Mouse (Mus musculus) embryonic facial prominence, embryonic 14.5 days (tissue): ENCODE data around the gene Zbtb22. TPM values are rescaled to one million over a fixed set of nuclear protein-coding genes. Genes with fewer than 3 reads are reported as not detected.

Experiments
- ATAC-seq: fragments of 200-750 bp; cut with Nextera tagmentation; 2 replicates; pipeline ENCODE4 v1.8.0; 2017; ENCODE audit warnings: low read depth, moderate number of reproducible peaks, moderate TSS enrichment
- DNase-seq: peaks from one replicate; pipeline ENCODE4 v3.0.0-alpha.2; 2015; ENCODE audit warnings: low spot score
- H3K27ac ChIP-seq: fragments of 300-500 bp; sonication (generic); replicated peaks from 2 replicates; pipeline ENCODE4 v1.5.1; 2014; ENCODE audit warnings: low read depth, mild to moderate bottlenecking, low read length, moderate library complexity
- H3K27me3 ChIP-seq: fragments of 300-500 bp; sonication (generic); replicated peaks from 2 replicates; pipeline ENCODE4 v1.6.1; 2014; ENCODE audit warnings: low read length; ENCODE audit not compliant: control insufficient read depth, insufficient read depth
- H3K36me3 ChIP-seq: fragments of 300-500 bp; sonication (generic); 2 replicates; pipeline ENCODE4 v1.6.1; 2014; ENCODE audit warnings: low read length, mixed read lengths; ENCODE audit not compliant: control insufficient read depth, insufficient read depth
- H3K4me1 ChIP-seq: fragments of 300-500 bp; sonication (generic); 2 replicates; pipeline ENCODE4 v1.6.1; 2014; ENCODE audit warnings: antibody characterized with exemption, low read length; ENCODE audit not compliant: control insufficient read depth, insufficient read depth
- H3K4me2 ChIP-seq: fragments of 300-500 bp; sonication (generic); 2 replicates; pipeline ENCODE4 v1.6.1; 2014; ENCODE audit warnings: low read depth, mild to moderate bottlenecking, low read length, moderate library complexity, mixed read lengths
- H3K4me3 ChIP-seq: fragments of 300-500 bp; sonication (generic); 2 replicates; pipeline ENCODE4 v1.5.1; 2014; ENCODE audit warnings: low read depth, mild to moderate bottlenecking, low read length
- H3K9ac ChIP-seq: fragments of 300-500 bp; sonication (generic); 2 replicates; pipeline ENCODE4 v1.6.1; 2014; ENCODE audit warnings: low read depth, mild to moderate bottlenecking, low read length, moderate library complexity, mixed read lengths
- H3K9me3 ChIP-seq: fragments of 300-500 bp; sonication (generic); 2 replicates; pipeline ENCODE4 v1.6.1; 2016; ENCODE audit warnings: low read length; ENCODE audit not compliant: control insufficient read depth
- WGBS: fragments of 180-500 bp; shearing (Covaris S2); extraction: QIAGEN DNeasy Blood & Tissue Kit; methylation state at CpG from one replicate; pipeline ENCODE4 v1.1.7; 2014; 5-methylcytosine and 5-hydroxymethylcytosine counted together
- polyA plus RNA-seq: library from polyadenylated mRNA; unstranded; fragments of >200 nt; fragmentation: Nextera tagmentation; extraction: Ambion mirVana; gene quantifications from 2 replicates; pipeline ENCODE4 v1.2.1, GENCODE M21; 2014

Gene Zbtb22
- polyA plus RNA-seq, 1 experiment from 2014 or later, result 8.9 TPM

GRCm38 (mm10) chr17:33924577-33925283 lies 9.0 kb downstream of the Zbtb22 start:
- no peak overlapping the region for H3K4me3 ChIP-seq
- DNase-seq (no peak), ATAC-seq (no peak)
- H3K4me2 ChIP-seq, result no peak overlapping the region
- H3K9me3 ChIP-seq, result no peaks in the 10 kb centered on the region
- H3K27me3 ChIP-seq, result no peaks in the 10 kb centered on the region
- 87% methylated on average over 7 of the region's 10 CpGs for WGBS
- H3K36me3 ChIP-seq, result peaks cover 16% of the 10 kb centered on the region
- no peak overlapping the region for H3K9ac ChIP-seq
- H3K27ac ChIP-seq, result no peak overlapping the region
- H3K4me1 ChIP-seq, result peaks cover 5% of the 10 kb centered on the region

- Histone ChIP-seq H3K27me3 (no peaks in the 10 kb centered on the region), H3K9me3 (no peaks in the 10 kb centered on the region), H3K9ac (no peak overlapping the region), H3K4me2 (no peak overlapping the region), H3K36me3 (peaks cover 16% of the 10 kb centered on the region), H3K27ac (no peak overlapping the region), H3K4me1 (peaks cover 5% of the 10 kb centered on the region), H3K4me3 (no peak overlapping the region)
- DNase-seq (no peak), ATAC-seq (no peak)
- 86% methylated on average over 21 of the region's 21 CpGs for WGBS
Observed at GRCm38 (mm10) chr17:33925406-33926116, 9.9 kb downstream of the Zbtb22 start.

GRCm38 (mm10) chr17:33926207-33926932 lies 10.7 kb downstream of the Zbtb22 start:
- no peaks in the 10 kb centered on the region for H3K27me3 ChIP-seq
- H3K4me1 ChIP-seq, result peaks cover 8% of the 10 kb centered on the region
- no peaks in the 10 kb centered on the region for H3K9me3 ChIP-seq
- peaks cover 16% of the 10 kb centered on the region for H3K36me3 ChIP-seq
- ATAC-seq (no peak), DNase-seq (no peak)
- no peak overlapping the region for H3K9ac ChIP-seq
- WGBS, result 74% methylated on average over 13 of the region's 17 CpGs
- H3K27ac ChIP-seq, result no peak overlapping the region
- no peak overlapping the region for H3K4me2 ChIP-seq
- H3K4me3 ChIP-seq, result no peak overlapping the region

GRCm38 (mm10) chr17:33928251-33928947 lies 12.7 kb downstream of the Zbtb22 start:
- Histone ChIP-seq H3K4me2 (peak overlapping the region; percentile 96), H3K27ac (no peak overlapping the region)
- 63% methylated on average over 21 of the region's 21 CpGs for WGBS

GRCm38 (mm10) chr17:33929371-33930279 lies 13.9 kb downstream of the Zbtb22 start, which contains the start of gene Rgl2:
Gene Rgl2, plus strand, starts transcription at chr17:33929543.
- Histone ChIP-seq H3K4me2 (peak within 1 kb of the TSS; percentile 96), H3K4me3 (peak within 1 kb of the TSS; percentile 81), H3K27me3 (no peaks in the 10 kb centered on the region), H3K4me1 (peaks cover 12% of the 10 kb centered on the region), H3K9ac (peak within 1 kb of the TSS; percentile 79), H3K27ac (peak within 1 kb of the TSS; percentile 91), H3K9me3 (no peaks in the 10 kb centered on the region), H3K36me3 (peaks cover 33% of the 10 kb centered on the region)
- 1% methylated on average over 38 of the region's 80 CpGs for WGBS
- DNase-seq (peak; percentile 95), ATAC-seq (peak; percentile 90)

More at GRCm38 (mm10) chr17:33928251-33928947, 12.7 kb downstream of the Zbtb22 start:
- H3K4me1 ChIP-seq, result peaks cover 12% of the 10 kb centered on the region
- H3K4me3 ChIP-seq, result peak overlapping the region; percentile 81
- DNase-seq (no peak), ATAC-seq (no peak)
- no peaks in the 10 kb centered on the region for H3K27me3 ChIP-seq
- H3K36me3 ChIP-seq, result peaks cover 27% of the 10 kb centered on the region
- H3K9ac ChIP-seq, result peak overlapping the region; percentile 79
- H3K9me3 ChIP-seq, result no peaks in the 10 kb centered on the region

GRCm38 (mm10) chr17:33930280-33931158 lies 14.8 kb downstream of the Zbtb22 start:
- peak overlapping the region; percentile 96 for H3K4me2 ChIP-seq
- H3K27ac ChIP-seq, result peak overlapping the region; percentile 91
- peaks cover 12% of the 10 kb centered on the region for H3K4me1 ChIP-seq
- ATAC-seq, result peak; percentile 26
- DNase-seq, result peak; percentile 77
- no peaks in the 10 kb centered on the region for H3K27me3 ChIP-seq
- H3K4me3 ChIP-seq, result peak overlapping the region; percentile 81
- H3K9ac ChIP-seq, result peak overlapping the region; percentile 79
- H3K9me3 ChIP-seq, result no peaks in the 10 kb centered on the region
- peaks cover 38% of the 10 kb centered on the region for H3K36me3 ChIP-seq
- 1% methylated on average over 36 of the region's 45 CpGs for WGBS

- H3K9ac ChIP-seq, result peak overlapping the region; percentile 79
- H3K9me3 ChIP-seq, result no peaks in the 10 kb centered on the region
- H3K27me3 ChIP-seq, result no peaks in the 10 kb centered on the region
- H3K36me3 ChIP-seq, result peaks cover 39% of the 10 kb centered on the region
- H3K27ac ChIP-seq, result no peak overlapping the region; the same call in 1 of the 2 replicates
- DNase-seq (no peak), ATAC-seq (no peak)
- peaks cover 12% of the 10 kb centered on the region for H3K4me1 ChIP-seq
- H3K4me2 ChIP-seq, result peak overlapping the region; percentile 96
- 36% methylated on average over 14 of the region's 18 CpGs for WGBS
- H3K4me3 ChIP-seq, result peak overlapping the region; percentile 81
Observed at GRCm38 (mm10) chr17:33931159-33931866, 15.6 kb downstream of the Zbtb22 start.
